In the genomic region with DNA sequence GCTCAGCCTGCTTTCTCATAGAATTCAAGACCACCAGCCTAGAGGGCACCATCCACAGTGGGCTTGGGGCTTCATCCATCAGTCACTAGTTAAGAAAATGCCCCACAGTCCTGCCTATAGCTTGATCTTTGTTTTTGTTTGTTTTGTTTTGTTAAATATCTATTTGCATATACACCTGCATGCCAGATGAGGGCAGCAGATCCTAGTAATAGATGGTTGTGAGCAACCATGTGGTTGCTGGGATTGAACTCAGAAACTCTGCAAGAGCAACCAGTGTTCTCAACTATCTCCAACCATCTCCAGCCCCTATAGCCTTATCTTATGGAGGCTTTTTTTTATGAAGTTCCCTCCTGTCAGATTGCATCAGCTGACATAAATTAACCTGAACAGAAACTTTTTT, we compare ENCODE assay signal across 12 mouse cellular contexts. TPM values are rescaled to one million over a fixed set of nuclear protein-coding genes. Genes with fewer than 3 reads are reported as not detected.
DNase-seq lines count a peak whose midpoint lies in the region; ATAC-seq and TF ChIP-seq lines count a peak whose summit lies in the region.
"Had no signal": no experiment of that assay in that cellular context is flagged by ENCODE, and none has a peak within 500 bp of the region (broad histone marks: within the 10 kb centered on the region; RNA-seq: fewer than 3 reads in every experiment).

No protein-coding gene starts in this region.

- peak; percentile 64 for TF ChIP-seq CTCF in heart, adult 2 months (IDR thresholded peaks at IDR 0.05)
- no peak for TF ChIP-seq CTCF in thymus, adult 2 months (IDR thresholded peaks at IDR 0.05; ENCODE audit: borderline replicate concordance, control insufficient read depth, extremely low read depth, insufficient read depth, low read length, poor library complexity)
- peak; percentile 64 for TF ChIP-seq CTCF in stomach, postnatal 0 days (IDR thresholded peaks at IDR 0.05; ENCODE audit: low read depth)

- H3K4me3 ChIP-seq in heart, adult 2 months, result no peak overlapping the region
- H3K4me3 ChIP-seq in thymus, adult 2 months (ENCODE audit: control insufficient read depth, insufficient read depth, low read length), result no peak overlapping the region
- H3K4me3 ChIP-seq in embryonic facial prominence, embryonic 14.5 days (ENCODE audit: low read depth, low read length), result no peak overlapping the region
- H3K4me3 ChIP-seq in stomach, postnatal 0 days (ENCODE audit: low read depth, low read length), result no peak overlapping the region
- H3K4me3 ChIP-seq: heart, embryonic 10.5 days; midbrain, embryonic 12.5 days had no signal

- 0 out of 2 replicates have a peak, but pooled peaks cover 1% of the 10 kb centered on the region for H3K79me2 ChIP-seq in heart, adult 2 months (replicated peaks; ENCODE audit: control insufficient read depth, insufficient read depth, low read length)

- H3K36me3 ChIP-seq in heart, adult 2 months (ENCODE audit: control insufficient read depth, insufficient read depth, low read length), result peaks cover 15% of the 10 kb centered on the region
- H3K36me3 ChIP-seq in thymus, adult 2 months (ENCODE audit: control insufficient read depth, insufficient read depth, low read length), result peaks cover 50% of the 10 kb centered on the region
- peaks cover 81% of the 10 kb centered on the region for H3K36me3 ChIP-seq in embryonic facial prominence, embryonic 14.5 days (ENCODE audit: control insufficient read depth, insufficient read depth, low read length)
- H3K36me3 ChIP-seq in stomach, postnatal 0 days (ENCODE audit: control insufficient read depth, insufficient read depth, low read length), result peaks cover 10% of the 10 kb centered on the region

- no peaks in the 10 kb centered on the region for H3K27me3 ChIP-seq in heart, adult 2 months (ENCODE audit: control insufficient read depth, insufficient read depth, low read length)
- H3K27me3 ChIP-seq in thymus, adult 2 months (ENCODE audit: control insufficient read depth, insufficient read depth, low read length), result no peaks in the 10 kb centered on the region
- H3K27me3 ChIP-seq in embryonic facial prominence, embryonic 14.5 days (replicated peaks; ENCODE audit: control insufficient read depth, insufficient read depth, low read length), result no peaks in the 10 kb centered on the region
- no peaks in the 10 kb centered on the region for H3K27me3 ChIP-seq in stomach, postnatal 0 days (ENCODE audit: control insufficient read depth, insufficient read depth, low read length)
- H3K27me3 ChIP-seq: midbrain, embryonic 12.5 days had no signal

- no peak for TF ChIP-seq POLR2A in heart, adult 2 months (IDR thresholded peaks at IDR 0.05; ENCODE audit: insufficient read depth, low read depth, low read length)
- TF ChIP-seq POLR2A in thymus, adult 2 months (IDR thresholded peaks at IDR 0.05; ENCODE audit: control insufficient read depth, extremely low read depth, insufficient read depth, low read length, poor library complexity), result no peak

- TF ChIP-seq EP300 in heart, adult 2 months (IDR thresholded peaks at IDR 0.05; ENCODE audit: insufficient read depth, low read depth, low read length), result no peak
- TF ChIP-seq EP300 in stomach, postnatal 0 days (optimal IDR thresholded peaks at IDR 0.05), result no peak

- DNase-seq in heart, adult 2 months, result no peak
- DNase-seq in heart, postnatal 10 days, result no peak
- peak; percentile 23 for DNase-seq in thymus, adult 2 months
- no peak for DNase-seq in thymus, postnatal 25 days
- DNase-seq in embryonic facial prominence, embryonic 14.5 days (ENCODE audit: low spot score), result peak; percentile 20
- peak; percentile 31 for DNase-seq in stomach, postnatal 0 days (ENCODE audit: low spot score)
- no peak for DNase-seq in spleen, postnatal 36 days (ENCODE audit: low spot score in 2 of 2)
- no peak for DNase-seq in left cerebral cortex, postnatal 4 days
- DNase-seq: kidney, adult 9 months had no signal

- intact Hi-C loops in heart, adult 2 months (cut with DNase I), result no loop called here
- intact Hi-C loops in heart, postnatal 10 days (cut with DNase I), result no loop called here
- intact Hi-C loops in left cerebral cortex, postnatal 4 days (cut with DNase I), result loop anchor here (10.0 kb wide), 1 partner anchor 303 kb away; no protein-coding TSS in a partner anchor

- ATAC-seq in embryonic facial prominence, embryonic 14.5 days (ENCODE audit: low read depth), result no peak
- ATAC-seq in stomach, postnatal 0 days (ENCODE audit: low FRiP score, low TSS enrichment), result no peak

- no peak overlapping the region for H3K4me2 ChIP-seq in embryonic facial prominence, embryonic 14.5 days (ENCODE audit: low read depth, low read length)
- H3K4me2 ChIP-seq in stomach, postnatal 0 days (replicated peaks; ENCODE audit: low read depth), result no peak overlapping the region
- H3K4me2 ChIP-seq: midbrain, embryonic 12.5 days had no signal

- no peak overlapping the region for H3K9ac ChIP-seq in heart, adult 2 months (ENCODE audit: low read depth, low read length)
- no peak overlapping the region for H3K9ac ChIP-seq in embryonic facial prominence, embryonic 14.5 days (ENCODE audit: low read depth, low read length)
- no peak overlapping the region for H3K9ac ChIP-seq in stomach, postnatal 0 days (ENCODE audit: low read length)
- H3K9ac ChIP-seq: midbrain, embryonic 12.5 days had no signal

- H3K9me3 ChIP-seq in embryonic facial prominence, embryonic 14.5 days (ENCODE audit: control insufficient read depth, low read length), result no peaks in the 10 kb centered on the region
- H3K9me3 ChIP-seq in stomach, postnatal 0 days (ENCODE audit: control insufficient read depth, low read length), result no peaks in the 10 kb centered on the region
- H3K9me3 ChIP-seq: G1E; heart, embryonic 10.5 days; midbrain, embryonic 12.5 days had no signal

- no peak overlapping the region for H3K27ac ChIP-seq in heart, adult 2 months
- H3K27ac ChIP-seq in thymus, adult 2 months (ENCODE audit: control insufficient read depth, insufficient read depth, low read length), result no peak overlapping the region
- H3K27ac ChIP-seq in embryonic facial prominence, embryonic 14.5 days (replicated peaks; ENCODE audit: low read depth, low read length), result no peak overlapping the region
- no peak overlapping the region for H3K27ac ChIP-seq in stomach, postnatal 0 days (replicated peaks)
- H3K27ac ChIP-seq: heart, embryonic 10.5 days; midbrain, embryonic 12.5 days had no signal

- H3K4me1 ChIP-seq in heart, adult 2 months (ENCODE audit: control insufficient read depth, insufficient read depth, low read length), result peaks cover 2% of the 10 kb centered on the region
- no peaks in the 10 kb centered on the region for H3K4me1 ChIP-seq in thymus, adult 2 months (replicated peaks; ENCODE audit: control insufficient read depth, insufficient read depth, low read length)
- no peaks in the 10 kb centered on the region for H3K4me1 ChIP-seq in embryonic facial prominence, embryonic 14.5 days (ENCODE audit: control insufficient read depth, insufficient read depth, low read length)
- no peaks in the 10 kb centered on the region for H3K4me1 ChIP-seq in stomach, postnatal 0 days (replicated peaks; ENCODE audit: control insufficient read depth, insufficient read depth)
- H3K4me1 ChIP-seq: heart, embryonic 10.5 days; midbrain, embryonic 12.5 days had no signal

RNA-seq across cellular contexts. Expression of gene Arf4, which starts 14.0 kb away (rescaled TPM):
- total RNA-seq in heart, adult 2 months (2021), result 10 to 100 TPM; 73.1 to 73.2 TPM
- 55.7 and 62.2 TPM in 2 replicates for polyA plus RNA-seq in heart, adult 2 months (2012; rRNA removed)
- 100 to 1,000 TPM; 127 to 134 TPM for total RNA-seq in heart, postnatal 10 days (2021)
- polyA plus RNA-seq in thymus, adult 2 months (2012; rRNA removed), result 134 and 160 TPM in 2 replicates
- polyA plus RNA-seq in embryonic facial prominence, embryonic 14.5 days (2014; fragmentation: Nextera tagmentation; extraction: Ambion mirVana), result 692 and 697 TPM in 2 replicates
- 411 and 419 TPM in 2 replicates for polyA plus RNA-seq in stomach, postnatal 0 days (2015; fragmentation: Nextera tagmentation; extraction: Ambion mirVana)
- total RNA-seq in left cerebral cortex, postnatal 4 days (2021), result 100 to 1,000 TPM; 212 to 232 TPM

RNA-seq across cellular contexts. Expression of gene Pde12, which starts 17.8 kb away (rescaled TPM):
- 1 to 10 TPM; 5.2 to 5.6 TPM for total RNA-seq in heart, adult 2 months (2021)
- 2.1 and 3.4 TPM in 2 replicates for polyA plus RNA-seq in heart, adult 2 months (2012; rRNA removed)
- 1 to 10 TPM; 5.8 to 6.1 TPM for total RNA-seq in heart, postnatal 10 days (2021)
- 13.0 and 14.3 TPM in 2 replicates for polyA plus RNA-seq in thymus, adult 2 months (2012; rRNA removed)
- polyA plus RNA-seq in embryonic facial prominence, embryonic 14.5 days (2014; fragmentation: Nextera tagmentation; extraction: Ambion mirVana), result 9.6 and 10.1 TPM in 2 replicates
- polyA plus RNA-seq in stomach, postnatal 0 days (2015; fragmentation: Nextera tagmentation; extraction: Ambion mirVana), result 9.3 and 9.8 TPM in 2 replicates
- total RNA-seq in left cerebral cortex, postnatal 4 days (2021), result 10 to 100 TPM; 12.0 to 13.5 TPM

RNA-seq across cellular contexts. Expression of gene Dnah12, which starts 41.2 kb away (rescaled TPM):
- under 1 TPM; 0.03 to 0.05 TPM for total RNA-seq in heart, adult 2 months (2021)
- polyA plus RNA-seq in heart, adult 2 months (2012; rRNA removed), result 0.03 and 0.18 TPM in 2 replicates
- under 1 TPM; 0.05 TPM for total RNA-seq in heart, postnatal 10 days (2021)
- polyA plus RNA-seq in thymus, adult 2 months (2012; rRNA removed), result 0.01 and 0.03 TPM in 2 replicates
- polyA plus RNA-seq in embryonic facial prominence, embryonic 14.5 days (2014; fragmentation: Nextera tagmentation; extraction: Ambion mirVana), result 0.22 and 0.61 TPM in 2 replicates
- 0.01 and 0.02 TPM in 2 replicates for polyA plus RNA-seq in stomach, postnatal 0 days (2015; fragmentation: Nextera tagmentation; extraction: Ambion mirVana)
- total RNA-seq in left cerebral cortex, postnatal 4 days (2021), result under 1 TPM; 0.40 to 0.56 TPM
- polyA plus RNA-seq: G1E; midbrain, embryonic 12.5 days had no signal

Comparison
In these comparisons a context has a peak if more than half of its experiments do, and no peak if none do; other contexts are left out.
1. DNase-seq: peak in thymus, adult 2 months (single experiment), embryonic facial prominence, embryonic 14.5 days (single experiment) and stomach, postnatal 0 days (single experiment); none in heart, adult 2 months (0 of 2), heart, postnatal 10 days (0 of 2), thymus, postnatal 25 days (single experiment), spleen, postnatal 36 days (0 of 2) and left cerebral cortex, postnatal 4 days (single experiment).